Mouse (Mus musculus): ENCODE data around the gene Cntfr. TPM values are rescaled to one million over a fixed set of nuclear protein-coding genes. Genes with fewer than 3 reads are reported as not detected.

The Cntfr gene
- polyA plus RNA-seq, 3 experiments from 2014 or later = not detected

- no peak for ATAC-seq
Measured at GRCm38 (mm10) chr4:41609681-41610593, 87.0 kb downstream of the Cntfr start.

Other genes with a start within 250 kb of the Cntfr start
- 1 to 10 TPM; 1.2 to 4.7 (median 1.5) TPM for gene Kif24, start 232.2 kb downstream of the Cntfr start, polyA plus RNA-seq (2017; shearing (Covaris generic))
- gene Nudt2, start 231.9 kb downstream of the Cntfr start, polyA plus RNA-seq (2017; shearing (Covaris generic)) = 10 to 100 TPM; 15.3 to 22.1 (median 17.8) TPM
- not detected for gene AI464131, start 194.0 kb downstream of the Cntfr start, polyA plus RNA-seq (2017; shearing (Covaris generic))
- not detected for gene 1110017D15Rik, start 179.8 kb downstream of the Cntfr start, polyA plus RNA-seq (2017; shearing (Covaris generic))
- under 1 TPM; 0.17 to 0.47 (median 0.28) TPM for gene Fam219a, start 127.6 kb downstream of the Cntfr start, polyA plus RNA-seq (2017; shearing (Covaris generic))
- not detected for gene Dnaic1, start 127.3 kb downstream of the Cntfr start, polyA plus RNA-seq (2017; shearing (Covaris generic))
- not detected for gene Enho, start 56.8 kb downstream of the Cntfr start, polyA plus RNA-seq (2017; shearing (Covaris generic))
- 10 to 100 TPM in 1 of 3 experiments, 1 to 10 TPM in 2; 4.0 to 13.8 (median 7.7) TPM for gene Il11ra1, start 2.9 kb upstream of the Cntfr start, polyA plus RNA-seq (2017; shearing (Covaris generic))
- 10 to 100 TPM; 51.3 to 65.6 (median 54.5) TPM for gene Rpp25l, start 16.4 kb upstream of the Cntfr start, polyA plus RNA-seq (2017; shearing (Covaris generic))
- 100 to 1,000 TPM in 1 of 3 experiments, 10 to 100 TPM in 2; 88.8 to 122 (median 95.5) TPM for gene Dctn3, start 26.1 kb upstream of the Cntfr start, polyA plus RNA-seq (2017; shearing (Covaris generic))
- not detected for gene Arid3c, start 34.1 kb upstream of the Cntfr start, polyA plus RNA-seq (2017; shearing (Covaris generic))
- gene Galt, start 58.1 kb upstream of the Cntfr start, polyA plus RNA-seq (2017; shearing (Covaris generic)) = 100 to 1,000 TPM in 1 of 3 experiments, 10 to 100 TPM in 2; 43.1 to 105 (median 70.1) TPM
- gene Sigmar1, start 59.1 kb upstream of the Cntfr start, polyA plus RNA-seq (2017; shearing (Covaris generic)) = 10 to 100 TPM; 31.8 to 42.9 (median 34.1) TPM
- gene Ccl27a, start 77.2 kb upstream of the Cntfr start, polyA plus RNA-seq (2017; shearing (Covaris generic)) = 10 to 100 TPM in 1 of 3 experiments, 1 to 10 TPM in 2; 4.7 to 11.9 (median 6.4) TPM
- not detected for gene Gm21541, start 206.5 kb upstream of the Cntfr start, polyA plus RNA-seq (2017; shearing (Covaris generic))
- gene Gm20878, start 244.5 kb upstream of the Cntfr start, polyA plus RNA-seq (2017; shearing (Covaris generic)) = 1 to 10 TPM in 2 of 3 experiments, not detected in 1; 2.5 TPM